Mouse (Mus musculus) splenic B cell, adult 2 months (primary cell): ENCODE measurements around the gene Dock11.

ENCODE experiments used
- DNase-seq: peaks from one replicate; pipeline ENCODE4 v3.0.0-alpha.2; 2011; ENCODE audit warnings: low read depth, low spot score
- H3K27me3 ChIP-seq: 2 replicates; pipeline ENCODE4 v1.6.1; 2012; ENCODE audit warnings: mild to moderate bottlenecking, low read length, moderate library complexity, mixed read lengths; ENCODE audit not compliant: control insufficient read depth, poor library complexity, insufficient read depth, severe bottlenecking
- H3K36me3 ChIP-seq: 2 replicates; pipeline ENCODE4 v1.6.1; 2012; ENCODE audit warnings: mild to moderate bottlenecking, low read length, moderate library complexity, mixed read lengths; ENCODE audit not compliant: control insufficient read depth, poor library complexity, insufficient read depth, severe bottlenecking

Gene Dock11

GRCm38 (mm10) chrX:35888087-35888895 is at the start of gene Dock11:
Gene Dock11, plus strand, starts transcription at chrX:35888832.
- peak; percentile 82 for DNase-seq
- no peaks in the 10 kb centered on the region for H3K27me3 ChIP-seq
- no peaks in the 10 kb centered on the region for H3K36me3 ChIP-seq

- peak; percentile 62 for DNase-seq
- Histone ChIP-seq H3K27me3 (no peaks in the 10 kb centered on the region), H3K36me3 (no peaks in the 10 kb centered on the region)
These were observed 8.9 kb upstream of the Dock11 start for GRCm38 (mm10) chrX:35879703-35880102.

- Histone ChIP-seq H3K36me3 (no peaks in the 10 kb centered on the region), H3K27me3 (no peaks in the 10 kb centered on the region)
- DNase-seq, result peak; percentile 75
These were observed 540 bp downstream of the Dock11 start for GRCm38 (mm10) chrX:35888945-35889799.

- no peak for DNase-seq
- Histone ChIP-seq H3K27me3 (no peaks in the 10 kb centered on the region), H3K36me3 (no peaks in the 10 kb centered on the region)
These were observed 1.1 kb downstream of the Dock11 start for GRCm38 (mm10) chrX:35889800-35890106.

GRCm38 (mm10) chrX:35891534-35892125 is 3.0 kb downstream of the Dock11 start:
- Histone ChIP-seq H3K36me3 (no peaks in the 10 kb centered on the region), H3K27me3 (no peaks in the 10 kb centered on the region)
- DNase-seq, result no peak

GRCm38 (mm10) chrX:35892377-35892776 is 3.7 kb downstream of the Dock11 start:
- no peak for DNase-seq
- no peaks in the 10 kb centered on the region for H3K27me3 ChIP-seq
- H3K36me3 ChIP-seq, result no peaks in the 10 kb centered on the region

- H3K36me3 ChIP-seq, result no peaks in the 10 kb centered on the region
- H3K27me3 ChIP-seq, result no peaks in the 10 kb centered on the region
- DNase-seq, result peak; percentile 58
These were observed 9.2 kb downstream of the Dock11 start for GRCm38 (mm10) chrX:35897648-35898500.

- Histone ChIP-seq H3K36me3 (no peaks in the 10 kb centered on the region), H3K27me3 (no peaks in the 10 kb centered on the region)
- peak; percentile 62 for DNase-seq
These were observed 9.8 kb downstream of the Dock11 start for GRCm38 (mm10) chrX:35898501-35898766.

GRCm38 (mm10) chrX:35904352-35904751 is 15.7 kb downstream of the Dock11 start:
- H3K27me3 ChIP-seq, result no peaks in the 10 kb centered on the region
- H3K36me3 ChIP-seq, result no peaks in the 10 kb centered on the region

GRCm38 (mm10) chrX:35906696-35907330 is 18.2 kb downstream of the Dock11 start:
- Histone ChIP-seq H3K36me3 (no peaks in the 10 kb centered on the region), H3K27me3 (no peaks in the 10 kb centered on the region)
- DNase-seq, result no peak

More at GRCm38 (mm10) chrX:35904352-35904751, 15.7 kb downstream of the Dock11 start:
- DNase-seq, result peak; percentile 13

- DNase-seq, result no peak
- no peaks in the 10 kb centered on the region for H3K36me3 ChIP-seq
- H3K27me3 ChIP-seq, result no peaks in the 10 kb centered on the region
These were observed 30.9 kb downstream of the Dock11 start for GRCm38 (mm10) chrX:35919558-35919957.

- no peak for DNase-seq
- no peaks in the 10 kb centered on the region for H3K27me3 ChIP-seq
These were observed 31.5 kb downstream of the Dock11 start for GRCm38 (mm10) chrX:35920096-35920607.

GRCm38 (mm10) chrX:35921922-35922321 is 33.3 kb downstream of the Dock11 start:
- Histone ChIP-seq H3K27me3 (no peaks in the 10 kb centered on the region), H3K36me3 (no peaks in the 10 kb centered on the region)
- DNase-seq, result no peak

More at GRCm38 (mm10) chrX:35920096-35920607, 31.5 kb downstream of the Dock11 start:
- no peaks in the 10 kb centered on the region for H3K36me3 ChIP-seq
